Mouse (Mus musculus) heart, postnatal 25 days (tissue): ENCODE measurements around the gene Smim1. TPM values are rescaled to one million over a fixed set of nuclear protein-coding genes. Genes with fewer than 3 reads are reported as not detected.

Experiments
- DNase-seq: peaks from one replicate; pipeline ENCODE4 v3.0.0; 2022; ENCODE audit warnings: low spot score
- intact Hi-C: fragments of 180-260 bp; cut with DNase I; formaldehyde crosslinking; loops from one replicate; pipeline ENCODE4 v1.15.1; 2025
- total RNA-seq, 2 experiments: library from RNA; stranded (reverse); gene quantifications; 2 replicates each; pipeline ENCODE4 v1.2.3; 2021

Gene Smim1
- 1 to 10 TPM; 5.8 to 5.9 TPM for total RNA-seq

GRCm38 (mm10) chr4:154025641-154026440 lies at the start of gene Smim1:
Gene Smim1, minus strand, starts transcription at chr4:154026230.
- intact Hi-C loops: no loop called here

GRCm38 (mm10) chr4:154071941-154072340 lies 45.9 kb upstream of the Smim1 start:
- intact Hi-C loops: no loop called here
- DNase-seq: no peak

More at GRCm38 (mm10) chr4:154025641-154026440, at the start of gene Smim1:
- peak; percentile 52 for DNase-seq

DNA sequence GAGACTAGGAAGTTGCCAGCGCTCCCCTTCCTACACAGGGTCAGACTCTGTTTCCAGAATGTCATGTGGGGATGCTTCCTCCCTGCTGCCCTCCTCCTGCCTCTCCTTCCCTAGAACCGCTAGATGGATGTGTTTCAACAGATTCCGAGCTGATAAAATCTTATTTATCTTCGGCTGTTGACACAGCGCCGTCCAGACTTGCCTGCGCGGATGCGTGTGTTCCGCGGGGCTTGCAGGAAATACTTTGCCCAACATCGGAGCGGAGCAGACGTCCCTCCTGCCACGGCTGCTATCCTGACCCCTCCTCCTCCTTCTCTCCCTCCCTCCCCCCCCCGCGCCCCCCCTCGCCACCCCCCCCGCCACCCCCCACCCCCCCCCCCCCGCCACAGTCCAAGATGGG lies 45.5 kb upstream of the Smim1 start:
- intact Hi-C loops: no loop called here
- DNase-seq: no peak

GRCm38 (mm10) chr4:154070896-154071295 lies 44.9 kb upstream of the Smim1 start:
- no peak for DNase-seq
- intact Hi-C loops: no loop called here

DNA sequence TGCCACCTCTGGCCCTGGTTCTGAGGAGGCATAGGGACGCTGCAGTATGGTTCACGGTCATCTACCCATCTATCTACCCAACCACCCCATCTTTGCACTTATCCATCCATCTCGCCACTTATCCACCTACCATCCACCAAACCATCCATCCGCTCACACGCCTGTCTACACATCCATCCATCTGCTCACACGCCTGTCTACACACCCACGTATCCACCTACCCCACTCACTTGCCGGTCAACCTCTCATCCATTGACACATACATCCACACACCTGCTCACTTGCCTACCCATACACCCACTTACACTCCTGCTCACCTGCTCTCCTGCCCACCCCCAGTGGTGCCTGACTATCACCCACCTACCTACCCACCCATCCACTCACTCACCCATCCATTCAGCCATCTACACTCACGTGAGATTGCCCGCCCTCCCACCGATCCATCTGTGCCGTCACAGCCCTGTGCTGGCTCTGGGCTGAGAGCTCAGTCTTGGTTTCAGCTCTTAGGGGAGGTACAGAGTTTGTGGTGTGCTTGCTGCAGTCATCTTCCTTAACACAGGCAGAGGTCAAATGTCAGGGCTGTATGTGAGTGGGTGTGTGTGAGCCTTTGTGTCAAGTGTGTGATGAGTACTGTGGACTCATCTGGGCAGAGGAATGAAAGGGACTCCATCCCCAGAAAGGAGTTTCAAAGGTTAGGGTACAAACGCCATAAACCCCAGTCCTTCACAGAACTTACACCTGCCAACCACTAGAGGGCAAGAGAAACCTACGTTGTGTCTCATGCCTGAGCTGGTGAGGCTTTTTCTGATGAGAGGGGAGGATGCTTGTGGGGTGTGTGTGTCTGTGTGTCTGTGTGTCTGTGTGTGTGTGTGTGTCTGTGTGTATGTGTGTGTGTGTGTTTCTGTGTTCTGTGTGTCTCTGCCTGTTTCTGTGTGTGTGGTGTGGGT lies 39.1 kb upstream of the Smim1 start:
- DNase-seq: no peak
- intact Hi-C loops: loop anchor here (2.0 to 5.0 kb wide), 3 partner anchors 92 to 207 kb away; no protein-coding TSS in a partner anchor

GRCm38 (mm10) chr4:154057696-154058095 lies 31.7 kb upstream of the Smim1 start:
- DNase-seq: no peak
- intact Hi-C loops: no loop called here

- no peak for DNase-seq
- intact Hi-C loops: no loop called here
These were observed 30.6 kb upstream of the Smim1 start for GRCm38 (mm10) chr4:154056661-154057060.

DNA sequence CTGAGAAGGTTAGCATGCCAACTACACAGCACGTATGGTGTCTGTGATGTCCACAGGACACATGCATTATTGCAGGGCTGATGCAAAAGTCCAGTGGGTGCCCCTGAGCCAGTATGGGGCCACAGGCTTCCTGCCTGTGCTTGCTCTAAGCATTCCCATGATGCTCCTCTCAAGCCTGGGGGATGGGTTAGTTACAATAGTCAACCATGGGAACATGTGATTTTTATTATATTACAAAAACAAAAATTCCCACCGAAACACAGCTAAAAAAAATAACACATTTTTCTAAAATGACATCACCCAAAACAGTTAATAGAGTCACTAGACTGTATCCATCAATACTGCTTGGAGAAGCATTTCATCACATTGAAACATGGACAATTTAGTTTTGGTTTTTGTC lies 30.0 kb upstream of the Smim1 start:
- intact Hi-C loops: no loop called here
- no peak for DNase-seq

DNA sequence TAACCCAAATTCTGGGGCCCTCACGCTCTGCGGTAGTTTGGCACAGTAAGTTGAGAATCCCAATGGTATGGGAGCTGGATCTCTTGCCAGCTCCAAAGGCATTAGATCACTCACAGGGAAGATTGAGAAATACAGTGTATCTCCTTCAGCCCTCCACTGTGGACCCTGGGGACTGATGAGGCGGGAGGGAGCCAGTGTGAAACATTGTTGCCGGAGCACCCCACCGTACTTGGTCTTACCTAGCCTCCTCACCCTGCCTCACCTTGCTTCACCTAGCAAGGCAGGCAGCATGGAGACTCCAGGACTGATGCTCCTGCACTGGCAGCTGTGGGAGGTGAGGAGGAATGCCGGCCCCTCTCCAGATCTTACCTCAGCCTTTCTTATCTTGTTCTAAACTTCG lies 29.5 kb upstream of the Smim1 start:
- intact Hi-C loops: no loop called here
- DNase-seq: no peak

DNA sequence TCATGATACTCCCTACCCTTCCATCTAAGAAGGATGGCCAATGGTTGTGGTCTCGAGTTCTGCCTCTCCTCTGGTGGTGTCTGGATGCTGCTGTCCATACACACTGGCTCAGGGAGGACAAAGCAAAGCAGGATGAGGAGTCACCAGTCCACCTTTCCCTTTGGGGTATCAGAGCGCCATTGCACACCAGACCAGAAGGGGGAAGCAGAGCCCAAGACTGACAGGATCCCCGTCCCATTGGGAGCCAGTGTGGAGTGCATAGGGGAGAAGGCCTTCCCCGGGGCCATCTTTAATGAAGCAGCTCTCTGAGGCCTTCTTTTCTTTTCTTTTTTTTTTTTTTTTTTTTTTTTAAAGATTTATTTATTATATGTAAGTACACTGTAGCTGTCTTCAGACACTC lies 27.0 kb upstream of the Smim1 start:
- intact Hi-C loops: no loop called here
- no peak for DNase-seq

- intact Hi-C loops: no loop called here
- DNase-seq: no peak
These were observed 25.4 kb upstream of the Smim1 start for GRCm38 (mm10) chr4:154051401-154051800.

GRCm38 (mm10) chr4:154045837-154046236 lies 19.8 kb upstream of the Smim1 start:
- DNase-seq: no peak
- intact Hi-C loops: no loop called here

- intact Hi-C loops: no loop called here
- DNase-seq: no peak
These were observed 16.5 kb upstream of the Smim1 start, which contains the start of gene Ccdc27 for GRCm38 (mm10) chr4:154042577-154042976. Gene Ccdc27, minus strand, starts transcription at chr4:154042677.

DNA sequence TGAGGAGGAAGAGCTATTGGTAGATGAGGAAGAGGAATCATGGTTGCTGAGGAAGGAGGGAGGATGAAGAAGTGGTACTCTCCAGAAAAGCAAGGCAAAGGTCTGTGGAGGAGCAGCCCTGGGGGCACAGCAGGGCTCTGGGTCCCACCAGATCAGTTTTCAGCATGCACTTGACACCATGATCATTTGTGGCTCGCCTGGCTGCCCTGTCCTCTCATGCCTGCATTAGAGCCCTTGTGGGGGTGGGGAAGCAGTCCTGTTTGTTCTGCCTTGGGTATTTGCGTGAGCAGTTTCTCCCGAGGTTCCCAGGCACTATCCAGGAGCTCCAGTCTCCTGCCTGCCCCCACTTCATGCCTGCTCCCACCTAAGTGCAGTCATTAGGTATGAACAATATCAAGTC lies 11.1 kb upstream of the Smim1 start:
- no peak for DNase-seq
- intact Hi-C loops: no loop called here

GRCm38 (mm10) chr4:154028646-154029045 lies 2.6 kb upstream of the Smim1 start:
- intact Hi-C loops: no loop called here

DNA sequence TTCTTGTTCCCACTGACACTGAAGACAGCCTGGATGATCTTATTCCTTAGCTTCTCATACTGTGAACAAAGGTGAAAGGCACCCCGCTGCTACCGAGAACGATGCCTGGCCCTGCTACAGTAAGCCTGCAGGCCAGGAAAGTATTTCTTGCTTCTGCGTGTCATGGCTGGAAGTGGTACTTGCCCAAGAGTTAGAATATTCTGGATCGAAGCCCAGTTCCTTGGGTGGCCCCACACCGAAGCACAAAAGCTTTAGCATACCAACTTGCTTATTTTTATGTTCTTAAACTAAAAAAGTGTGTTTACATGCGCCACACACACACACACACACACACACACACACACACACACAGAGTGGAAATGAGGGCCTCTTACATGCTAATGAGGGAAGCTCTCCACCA lies 2.0 kb upstream of the Smim1 start:
- DNase-seq: no peak
- intact Hi-C loops: no loop called here

More at GRCm38 (mm10) chr4:154028646-154029045, 2.6 kb upstream of the Smim1 start:
- no peak for DNase-seq

DNA sequence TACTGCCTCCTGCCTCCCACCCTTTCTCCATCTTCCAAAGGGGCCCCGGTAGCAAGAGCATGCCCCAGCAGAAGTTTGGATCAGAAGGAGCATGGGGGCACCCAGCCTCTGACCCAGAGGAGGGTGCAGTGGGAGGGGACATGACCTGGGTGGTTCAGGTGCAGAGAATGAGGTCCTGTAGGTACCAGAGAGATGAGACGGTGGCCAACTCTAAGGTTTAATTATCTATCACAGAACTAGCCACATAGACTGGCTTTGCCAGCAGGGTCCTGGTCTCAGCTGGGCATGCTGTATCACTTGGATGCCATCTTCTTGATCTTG lies 371 bp upstream of the Smim1 start:
- no peak for DNase-seq
- intact Hi-C loops: no loop called here

DNA sequence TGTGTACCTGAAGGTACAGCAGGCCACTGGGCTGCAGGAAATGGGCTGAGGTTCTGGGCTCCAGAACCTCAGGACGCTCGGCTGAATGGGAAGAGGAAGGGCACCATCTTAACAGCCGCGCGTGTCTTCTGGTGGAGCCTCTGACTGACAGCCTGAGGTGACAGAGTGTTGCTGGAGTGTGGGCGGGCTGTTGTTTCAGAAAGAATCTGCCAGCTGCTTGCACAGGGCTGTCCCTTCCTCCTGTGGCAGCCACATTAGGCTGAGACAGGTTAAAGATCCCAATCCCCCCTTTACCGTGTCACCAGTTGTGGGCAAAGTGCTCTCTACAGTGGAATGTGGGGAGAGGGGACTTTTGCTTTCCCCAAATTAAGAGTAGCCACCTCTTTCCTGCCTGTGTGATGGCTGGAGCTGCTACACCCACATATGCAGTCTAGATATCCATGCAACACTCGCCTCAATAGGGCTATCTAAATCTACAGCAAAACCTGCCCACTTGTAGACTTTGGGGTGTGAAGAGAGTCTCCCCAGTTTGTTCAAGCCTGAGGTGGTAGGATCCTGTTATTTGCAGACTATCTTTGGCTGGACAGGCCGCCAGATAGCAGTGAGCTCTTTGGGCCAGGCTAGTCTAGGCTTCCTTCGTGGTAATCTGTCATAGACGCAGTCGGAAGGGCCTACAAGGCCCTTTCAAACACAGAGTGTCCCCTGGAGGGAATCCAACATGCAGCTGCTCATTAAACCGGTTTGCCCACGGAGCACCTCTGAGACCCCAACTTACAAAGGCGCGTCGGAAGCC lies 1.1 kb downstream of the Smim1 start:
- DNase-seq: no peak
- intact Hi-C loops: no loop called here

DNA sequence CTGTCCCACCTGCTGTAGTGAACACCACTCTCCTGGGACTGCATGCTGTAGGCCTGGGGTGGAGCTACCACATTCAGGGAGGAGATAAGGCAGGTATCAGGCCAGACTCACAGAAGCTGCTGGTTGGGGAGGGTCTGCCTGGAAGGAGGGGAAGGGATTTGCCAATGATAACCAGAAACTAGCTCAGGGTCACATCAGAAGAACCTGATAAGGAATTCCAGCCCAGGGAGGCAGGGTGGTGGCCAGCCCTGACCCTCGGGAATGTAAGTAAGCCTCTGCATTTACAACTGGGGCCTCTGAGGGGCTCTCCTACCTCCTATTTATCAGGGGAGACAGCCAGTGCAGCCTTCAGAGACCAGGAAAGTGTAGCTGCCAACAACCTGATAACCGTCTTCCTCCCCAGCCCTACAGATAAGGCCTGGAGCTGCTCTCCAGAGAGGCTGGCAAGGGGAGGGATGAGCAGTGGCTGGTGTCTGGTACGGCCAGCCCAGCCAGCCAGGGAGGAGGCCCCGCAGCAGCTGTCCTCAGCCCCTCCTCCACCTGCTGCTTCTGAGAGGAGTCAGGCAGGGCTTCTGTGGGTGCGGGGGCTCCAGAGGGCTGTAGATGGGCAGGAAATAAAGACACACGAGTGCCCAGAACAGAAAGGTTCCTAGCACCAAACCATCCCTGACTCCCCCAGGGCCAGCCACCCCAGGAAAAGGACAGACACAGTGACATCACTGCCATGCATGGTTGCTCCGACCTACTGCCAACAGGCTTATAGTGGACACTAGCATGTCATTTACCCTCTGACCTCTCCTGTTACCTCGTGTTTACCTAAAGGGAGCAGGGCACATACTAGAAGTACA lies 2.1 kb downstream of the Smim1 start:
- intact Hi-C loops: no loop called here
- no peak for DNase-seq
